19 mouse cellular contexts compared by ENCODE assay signal in genomic region chr8:114979671-114980070, GRCm38 (mm10).
DNase-seq lines count a peak whose midpoint lies in the region; TF ChIP-seq lines count a peak whose summit lies in the region.
"Had no signal": no experiment of that assay in that cellular context is flagged by ENCODE, and none has a peak within 500 bp of the region (broad histone marks: within the 10 kb centered on the region; RNA-seq: fewer than 3 reads in every experiment).

No protein-coding gene starts in this region.

- H3K27me3 ChIP-seq in kidney, adult 2 months (replicated peaks; ENCODE audit: control insufficient read depth, insufficient read depth, low read length) = no peaks in the 10 kb centered on the region
- H3K27me3 ChIP-seq: embryonic facial prominence, embryonic 13.5 days; embryonic facial prominence, embryonic 15.5 days had no signal

- TF ChIP-seq POLR2A in kidney, adult 2 months (IDR thresholded peaks at IDR 0.05; ENCODE audit: low read depth, low read length) = no peak

- peaks cover 8% of the 10 kb centered on the region for H3K4me1 ChIP-seq in kidney, adult 2 months (ENCODE audit: control insufficient read depth, insufficient read depth, low read length)
- H3K4me1 ChIP-seq: forebrain, embryonic 12.5 days had no signal

- peak; percentile 66 for DNase-seq in kidney, adult 2 months
- DNase-seq in kidney, adult 18-20 months = no peak
- DNase-seq in kidney, adult 9 months = peak; percentile 72
- DNase-seq in kidney, postnatal 25 days = no peak
- DNase-seq: adrenal gland, adult 2 months; adrenal gland, postnatal 10 days; adrenal gland, postnatal 25 days; cerebellum, adult 11 months; cerebellum, adult 18-20 months; cerebellum, adult 8-10 months; cerebellum, adult 9-11 months; cerebellum, postnatal 14 days; cerebellum, postnatal 36 days; embryo, embryonic 11 days had no signal

- H3K4me3 ChIP-seq in kidney, adult 2 months (ENCODE audit: insufficient read depth, low read depth, low read length) = no peak overlapping the region
- H3K4me3 ChIP-seq: embryonic facial prominence, embryonic 13.5 days; embryonic facial prominence, embryonic 15.5 days; erythroblast, embryonic 14.5 days; forebrain, embryonic 10.5 days; forebrain, embryonic 12.5 days had no signal

- no peak for TF ChIP-seq CTCF in kidney, adult 2 months (conservative IDR thresholded peaks at IDR 0.05; ENCODE audit: insufficient read depth, insufficient read length, low read depth, low read length)

- 0 out of 2 replicates have a peak overlapping the region, but pooled peaks have one; percentile 39 for H3K27ac ChIP-seq in kidney, adult 2 months (ENCODE audit: insufficient read depth, low read depth, low read length)
- H3K27ac ChIP-seq: embryonic facial prominence, embryonic 13.5 days; embryonic facial prominence, embryonic 15.5 days; forebrain, embryonic 10.5 days; forebrain, embryonic 12.5 days had no signal

- no peaks in the 10 kb centered on the region for H3K36me3 ChIP-seq in kidney, adult 2 months (ENCODE audit: control insufficient read depth, insufficient read depth, low read length)
- H3K36me3 ChIP-seq: embryonic facial prominence, embryonic 13.5 days; embryonic facial prominence, embryonic 15.5 days; forebrain, embryonic 10.5 days; forebrain, embryonic 12.5 days had no signal

Comparison
In these comparisons a context has a peak if more than half of its experiments do, and no peak if none do; other contexts are left out.
1. DNase-seq: peak in kidney, adult 2 months (single experiment) and kidney, adult 9 months (single experiment); none in kidney, adult 18-20 months (single experiment) and kidney, postnatal 25 days (0 of 2).